Mouse (Mus musculus): Measurements from ENCODE around the gene Tbc1d9.
"Not testable (repeated sequence)": the region's sequence is repeated elsewhere in the genome, so short reads cannot be mapped to it uniquely, and the experiment has no call there.

The Tbc1d9 gene

DNA sequence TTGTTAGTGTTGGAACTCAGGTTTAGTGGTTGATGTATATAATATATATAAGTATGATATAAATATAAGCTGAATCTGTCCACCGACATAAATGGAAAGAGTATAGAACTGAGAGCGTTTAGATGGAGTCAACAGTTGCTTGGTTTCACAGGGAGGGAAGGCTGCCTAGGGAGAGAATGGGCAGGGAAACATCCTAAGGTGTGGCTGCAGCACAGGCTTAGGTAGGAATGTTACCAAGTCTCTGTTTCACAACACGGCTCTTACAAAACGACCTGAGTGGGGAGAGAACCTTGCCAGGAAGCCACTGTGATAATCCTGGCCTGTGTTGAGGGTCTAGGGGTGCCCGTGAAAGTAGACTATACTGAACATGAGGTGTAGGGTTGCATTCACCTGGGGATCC is 62.2 kb downstream of the Tbc1d9 start:
- DNase-seq (ENCODE audit: low read depth, low spot score): no peak

DNA sequence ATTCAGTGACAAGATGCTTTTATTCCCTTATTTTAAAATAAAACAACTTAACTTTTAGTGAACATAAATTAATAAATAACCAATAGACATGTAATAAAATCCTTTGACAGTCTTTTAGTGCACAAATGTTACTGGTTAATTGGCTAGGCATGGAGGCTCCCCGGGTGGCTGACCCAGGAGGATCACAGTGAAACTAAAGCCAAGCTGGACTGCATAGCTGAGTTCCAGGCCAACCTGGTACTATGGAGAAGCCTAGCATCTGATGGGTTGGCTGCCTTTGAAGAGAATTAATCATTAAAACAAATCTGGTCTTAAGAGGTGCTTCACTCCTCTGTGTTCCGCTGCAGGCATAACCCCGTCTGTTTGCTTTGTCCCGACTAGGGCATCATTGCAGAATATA is 67.9 kb downstream of the Tbc1d9 start:
- no peak for DNase-seq (ENCODE audit: low read depth, low spot score)

DNA sequence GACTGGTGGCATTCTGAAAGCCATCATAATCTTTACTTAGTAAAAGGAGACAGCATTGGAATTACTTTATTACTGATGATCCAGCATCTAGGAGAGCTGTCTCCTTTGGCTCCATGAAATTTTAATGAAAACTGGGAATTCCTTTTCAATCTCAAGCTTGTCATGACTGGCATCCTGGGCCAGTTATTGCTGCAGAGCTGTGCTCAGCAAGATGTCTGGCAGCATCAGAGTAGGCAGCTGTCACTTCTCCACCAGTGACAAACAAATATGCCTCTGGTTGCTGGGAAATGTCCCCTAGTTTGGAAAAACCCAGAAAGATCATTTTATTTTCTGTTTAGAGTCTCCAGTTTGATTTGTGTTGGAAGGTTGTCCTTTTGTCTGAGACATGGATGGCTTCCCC is 74.2 kb downstream of the Tbc1d9 start:
- no peak for DNase-seq (ENCODE audit: low read depth, low spot score)

GRCm38 (mm10) chr8:83244151-83244550 is 79.0 kb downstream of the Tbc1d9 start:
- DNase-seq (ENCODE audit: low read depth, low spot score): no peak

GRCm38 (mm10) chr8:83250858-83251257 is 85.7 kb downstream of the Tbc1d9 start:
- DNase-seq (ENCODE audit: low read depth, low spot score): no peak

DNA sequence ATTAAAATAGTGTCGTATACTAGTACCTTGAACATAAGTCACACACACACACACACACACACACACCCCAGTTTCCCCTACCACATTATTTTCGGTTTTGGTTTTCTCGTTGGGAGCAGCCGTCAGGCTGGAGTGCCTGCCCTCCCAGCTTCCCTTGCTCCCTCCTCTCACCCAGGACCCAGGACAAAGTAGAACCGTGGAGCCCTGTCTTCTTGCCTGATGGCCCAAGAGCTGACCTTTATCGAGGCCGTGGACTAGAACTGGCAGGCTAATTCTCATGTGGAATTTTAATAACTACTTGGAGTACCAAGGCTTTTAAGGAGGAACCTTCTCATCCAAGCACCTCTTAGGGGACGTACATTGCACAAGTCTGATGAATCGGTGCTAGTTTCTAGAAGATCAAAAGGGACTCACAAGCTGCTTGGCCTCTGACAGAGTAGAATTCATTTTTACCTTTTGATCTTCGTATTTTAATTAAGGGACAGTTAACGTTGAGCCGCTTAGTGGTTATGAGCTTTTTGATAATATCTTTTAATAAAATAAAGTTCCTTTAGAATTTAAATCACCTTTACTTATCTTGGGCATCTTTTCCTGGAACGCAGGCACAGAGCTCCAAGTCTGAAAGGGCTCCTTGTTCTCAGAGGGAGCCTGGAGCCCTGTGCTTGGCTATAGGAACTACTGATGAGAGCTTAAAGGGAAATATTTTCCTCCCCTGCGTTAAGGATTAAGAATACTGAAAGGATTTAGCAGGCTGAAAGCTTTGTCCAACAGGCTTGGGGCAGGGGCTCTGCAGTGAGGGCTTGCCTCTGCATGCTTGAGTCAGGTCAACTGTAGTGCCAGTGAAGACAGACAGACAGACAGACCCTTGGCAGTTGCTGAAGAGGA is 86.5 kb downstream of the Tbc1d9 start:
- DNase-seq (ENCODE audit: low read depth, low spot score): no peak

- DNase-seq (ENCODE audit: low read depth, low spot score): no peak
These were observed 87.6 kb downstream of the Tbc1d9 start for GRCm38 (mm10) chr8:83252791-83253190.

GRCm38 (mm10) chr8:83257631-83258030 is 92.5 kb downstream of the Tbc1d9 start:
- no peak for DNase-seq (ENCODE audit: low read depth, low spot score)

GRCm38 (mm10) chr8:83260418-83261215 is 95.5 kb downstream of the Tbc1d9 start:
- DNase-seq (ENCODE audit: low read depth, low spot score): peak; percentile 60

GRCm38 (mm10) chr8:83271172-83271571 is 106.0 kb downstream of the Tbc1d9 start:
- no peak for DNase-seq (ENCODE audit: low read depth, low spot score)

GRCm38 (mm10) chr8:83272464-83272863 is 107.3 kb downstream of the Tbc1d9 start:
- no peak for DNase-seq (ENCODE audit: low read depth, low spot score)

- DNase-seq (ENCODE audit: low read depth, low spot score): no peak
These were observed 109.3 kb downstream of the Tbc1d9 start for GRCm38 (mm10) chr8:83274470-83274869.

- no peak for DNase-seq (ENCODE audit: low read depth, low spot score)
These were observed 113.3 kb downstream of the Tbc1d9 start for GRCm38 (mm10) chr8:83278431-83278830.

- no peak for DNase-seq (ENCODE audit: low read depth, low spot score)
These were observed 120.2 kb downstream of the Tbc1d9 start for GRCm38 (mm10) chr8:83285391-83285790.

GRCm38 (mm10) chr8:83290176-83290575 is 125.0 kb downstream of the Tbc1d9 start, which contains the start of gene Ucp1:
Gene Ucp1 (plus strand): TSS chr8:83290352.
- no peak for DNase-seq (ENCODE audit: low read depth, low spot score)

GRCm38 (mm10) chr8:83297375-83297774 is 132.2 kb downstream of the Tbc1d9 start:
- no peak for DNase-seq (ENCODE audit: low read depth, low spot score)

DNA sequence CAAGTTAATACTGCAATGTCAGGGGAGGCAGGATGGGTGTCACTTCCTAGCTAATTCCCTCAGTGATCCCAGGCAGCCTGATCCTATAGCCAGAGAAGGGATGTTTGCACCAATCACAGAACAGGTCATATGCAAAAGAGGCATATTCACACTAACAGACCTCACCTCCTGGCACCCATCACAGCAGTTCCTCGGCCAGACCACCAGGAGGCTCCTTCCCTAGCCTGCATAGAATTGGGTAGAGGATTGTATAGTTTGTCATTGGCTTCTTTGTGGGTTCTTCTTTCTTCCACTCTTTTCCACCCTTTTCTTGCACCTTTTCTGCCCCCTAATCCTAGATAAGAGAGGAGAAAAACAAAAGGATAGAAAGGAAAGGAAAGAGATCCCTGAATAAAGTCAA is 135.0 kb downstream of the Tbc1d9 start:
- peak; percentile 14 for DNase-seq (ENCODE audit: low read depth, low spot score)

DNA sequence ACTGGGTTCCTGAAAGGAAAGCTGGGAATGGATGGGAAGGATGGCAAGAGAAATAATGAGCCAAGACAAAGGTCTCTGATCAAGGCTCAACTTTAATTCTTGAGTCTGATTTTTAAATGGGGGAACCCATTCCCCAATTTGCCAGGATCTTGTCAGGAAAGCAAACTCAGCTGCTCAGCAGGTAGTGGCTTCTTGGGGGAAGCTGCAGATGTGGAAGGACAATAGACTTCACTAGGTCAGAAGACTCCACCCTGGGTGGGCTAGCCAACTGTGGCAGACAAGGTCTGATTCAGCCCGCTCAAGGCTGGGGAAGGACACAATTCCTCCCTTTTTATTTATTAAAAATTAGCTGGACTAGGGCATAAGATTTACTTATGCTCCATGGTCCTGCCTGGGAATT is 139.8 kb downstream of the Tbc1d9 start:
- DNase-seq (ENCODE audit: low read depth, low spot score): no peak

DNA sequence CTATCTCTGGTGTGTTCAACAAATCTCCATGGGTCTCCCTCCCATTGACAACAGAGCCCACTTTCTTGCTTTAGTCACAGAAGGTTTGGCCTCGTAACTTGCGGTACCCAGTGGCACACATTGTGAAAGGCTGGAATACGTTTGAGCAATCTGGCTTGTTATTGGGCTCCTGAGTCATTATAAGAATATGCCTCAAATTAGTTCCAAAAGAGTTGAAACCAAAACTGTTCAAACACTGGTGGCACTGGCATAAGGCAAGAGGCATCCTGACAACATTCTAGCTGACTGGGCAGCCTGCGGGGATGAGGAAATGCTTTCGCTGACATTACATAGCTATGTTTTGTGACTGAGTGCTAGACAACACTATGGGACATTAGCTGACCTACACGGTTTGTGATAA is 144.7 kb downstream of the Tbc1d9 start:
- no peak for DNase-seq (ENCODE audit: low read depth, low spot score)

GRCm38 (mm10) chr8:83315084-83315483 is 149.9 kb downstream of the Tbc1d9 start:
- DNase-seq (ENCODE audit: low read depth, low spot score): not testable (repeated sequence)

DNA sequence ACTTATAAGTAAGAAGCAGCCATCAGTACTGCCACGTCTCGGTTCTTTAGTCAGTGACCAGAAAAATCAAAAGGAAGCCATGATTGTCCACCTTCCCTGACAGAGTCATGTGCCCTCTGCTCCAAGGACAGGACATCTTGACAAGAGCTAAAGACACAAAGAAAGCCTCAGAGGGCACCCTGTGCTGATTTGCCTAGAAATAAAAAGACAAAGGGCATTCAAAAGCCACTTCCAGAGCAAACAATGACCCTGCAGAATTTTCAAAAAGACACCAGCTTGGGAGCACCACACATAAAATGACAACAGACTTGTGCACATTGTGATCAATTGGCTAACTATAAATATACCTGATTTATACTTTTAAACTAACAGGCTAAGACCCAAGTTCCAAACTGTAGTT is 150.5 kb downstream of the Tbc1d9 start:
- no peak for DNase-seq (ENCODE audit: low read depth, low spot score)

DNA sequence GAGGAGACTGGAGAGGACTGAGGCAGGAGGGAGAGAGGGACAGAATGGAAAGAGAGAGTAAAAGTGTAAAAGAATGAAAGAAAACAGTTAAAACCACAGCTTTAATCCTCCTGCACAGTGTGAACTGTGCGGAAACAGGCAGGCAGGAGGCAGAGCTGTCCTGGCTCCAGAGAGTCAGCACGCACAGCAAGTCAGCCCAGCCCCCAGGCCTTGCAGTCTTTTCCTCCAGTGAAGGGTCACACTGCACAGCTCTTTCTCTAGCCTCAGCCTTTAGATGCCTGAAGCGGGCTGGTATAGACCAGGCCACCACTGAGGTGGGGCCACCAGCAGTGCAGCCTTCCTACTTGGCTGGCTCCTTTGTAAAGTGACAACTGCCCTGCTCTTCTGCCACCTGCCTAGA is 155.4 kb downstream of the Tbc1d9 start:
- DNase-seq (ENCODE audit: low read depth, low spot score): no peak

DNA sequence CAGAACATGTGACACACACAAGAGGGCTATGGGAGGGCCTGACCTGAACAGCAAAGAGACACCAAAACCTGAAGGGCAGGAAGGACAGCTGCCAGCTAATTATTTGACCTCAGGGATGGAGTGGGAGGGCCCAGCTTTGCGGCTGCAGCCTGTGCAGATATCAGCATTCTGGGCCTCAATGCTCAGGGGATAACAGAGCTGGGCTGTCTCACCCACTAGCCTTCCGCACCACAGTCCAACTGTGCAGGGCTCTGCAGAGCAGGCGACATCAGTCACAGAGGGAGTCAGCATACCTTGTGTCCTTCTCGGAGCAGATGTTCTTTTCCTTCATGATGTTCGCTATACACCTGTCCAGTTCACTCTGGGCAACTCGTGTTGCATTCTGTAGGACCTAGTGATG is 157.2 kb downstream of the Tbc1d9 start:
- no peak for DNase-seq (ENCODE audit: low read depth, low spot score)

Measured in CD4-positive helper T cell, adult 2 months (primary cell).